Mouse (Mus musculus): ENCODE results near the gene Stap2. TPM values are rescaled to one million over a fixed set of nuclear protein-coding genes. Genes with fewer than 3 reads are reported as not detected.

The Stap2 gene
- polyA plus RNA-seq, 1 experiment from 2014 or later = 18.3 TPM

GRCm38 (mm10) chr17:55996007-55996406 is 9.4 kb downstream of the Stap2 start:
- H3K4me1 ChIP-seq = no peaks in the 10 kb centered on the region

GRCm38 (mm10) chr17:55990278-55990898 is 15.0 kb downstream of the Stap2 start:
- Histone ChIP-seq H3K27me3 (peaks cover 10% of the 10 kb centered on the region), H3K4me1 (peaks cover 5% of the 10 kb centered on the region; the same call in 1 of the 2 replicates), H3K9ac (no peak overlapping the region), H3K4me2 (no peak overlapping the region), H3K4me3 (no peak overlapping the region), H3K36me3 (no peaks in the 10 kb centered on the region), H3K9me3 (no peaks in the 10 kb centered on the region), H3K27ac (no peak overlapping the region)
- no peak for ATAC-seq (ENCODE audit: borderline replicate concordance, extremely low read depth, low FRiP score, low TSS enrichment)
- 80% methylated on average over 8 of the region's 8 CpGs for WGBS

More at GRCm38 (mm10) chr17:55996007-55996406, 9.4 kb downstream of the Stap2 start:
- no peak overlapping the region for H3K9ac ChIP-seq
- no peak overlapping the region for H3K27ac ChIP-seq
- H3K4me2 ChIP-seq = no peak overlapping the region
- 76% methylated on average over 15 of the region's 15 CpGs for WGBS
- no peaks in the 10 kb centered on the region for H3K9me3 ChIP-seq
- H3K36me3 ChIP-seq = no peaks in the 10 kb centered on the region
- H3K4me3 ChIP-seq = no peak overlapping the region
- peaks cover 11% of the 10 kb centered on the region; the same call in 1 of the 2 replicates for H3K27me3 ChIP-seq
- ATAC-seq (ENCODE audit: borderline replicate concordance, extremely low read depth, low FRiP score, low TSS enrichment) = no peak

- H3K4me2 ChIP-seq = peak within 1 kb of the TSS; percentile 71
- 8% methylated on average over 35 of the region's 35 CpGs for WGBS
- no peak within 1 kb of the TSS for H3K9ac ChIP-seq
- H3K9me3 ChIP-seq = no peaks in the 10 kb centered on the region
- H3K27ac ChIP-seq = no peak within 1 kb of the TSS
- H3K27me3 ChIP-seq = peaks cover 10% of the 10 kb centered on the region
- peaks cover 5% of the 10 kb centered on the region; the same call in 1 of the 2 replicates for H3K4me1 ChIP-seq
- H3K4me3 ChIP-seq = peak within 1 kb of the TSS; percentile 39
- no peaks in the 10 kb centered on the region for H3K36me3 ChIP-seq
- ATAC-seq (ENCODE audit: borderline replicate concordance, extremely low read depth, low FRiP score, low TSS enrichment) = peak; percentile 51; the same call in 1 of the 2 replicates
Observed at GRCm38 (mm10) chr17:55986030-55986961, 19.1 kb downstream of the Stap2 start, which contains the start of gene Fsd1. Fsd1 (plus strand) TSS chr17:55986509.

GRCm38 (mm10) chr17:55977301-55977700 is 28.1 kb downstream of the Stap2 start:
- Histone ChIP-seq H3K27me3 (peaks cover 7% of the 10 kb centered on the region), H3K9ac (no peak overlapping the region), H3K4me1 (peaks cover 11% of the 10 kb centered on the region), H3K4me3 (no peak overlapping the region), H3K4me2 (no peak overlapping the region), H3K9me3 (no peaks in the 10 kb centered on the region), H3K27ac (no peak overlapping the region), H3K36me3 (no peaks in the 10 kb centered on the region)
- no peak for ATAC-seq (ENCODE audit: borderline replicate concordance, extremely low read depth, low FRiP score, low TSS enrichment)
- WGBS = 19% methylated on average over 3 of the region's 3 CpGs

- no peaks in the 10 kb centered on the region for H3K36me3 ChIP-seq
- no peaks in the 10 kb centered on the region for H3K9me3 ChIP-seq
- 11% methylated on average over 13 of the region's 13 CpGs for WGBS
- peaks cover 13% of the 10 kb centered on the region for H3K4me1 ChIP-seq
- no peak overlapping the region for H3K4me3 ChIP-seq
- peak; percentile 66 for ATAC-seq (ENCODE audit: borderline replicate concordance, extremely low read depth, low FRiP score, low TSS enrichment)
- no peak overlapping the region for H3K9ac ChIP-seq
- no peak overlapping the region for H3K27ac ChIP-seq
- H3K4me2 ChIP-seq = peak overlapping the region; percentile 29; the same call in 1 of the 2 replicates
- peaks cover 13% of the 10 kb centered on the region for H3K27me3 ChIP-seq
Observed at GRCm38 (mm10) chr17:55976255-55976862, 29.0 kb downstream of the Stap2 start.

GRCm38 (mm10) chr17:55971453-55971852 is 33.9 kb downstream of the Stap2 start:
- H3K4me2 ChIP-seq = peak overlapping the region; percentile 89
- H3K9me3 ChIP-seq = no peaks in the 10 kb centered on the region
- WGBS = 32% methylated on average over 22 of the region's 22 CpGs
- peaks cover 29% of the 10 kb centered on the region for H3K27me3 ChIP-seq
- H3K27ac ChIP-seq = no peak overlapping the region
- H3K4me1 ChIP-seq = peaks cover 16% of the 10 kb centered on the region
- ATAC-seq (ENCODE audit: borderline replicate concordance, extremely low read depth, low FRiP score, low TSS enrichment) = no peak
- H3K36me3 ChIP-seq = peaks cover 15% of the 10 kb centered on the region
- no peak overlapping the region for H3K9ac ChIP-seq
- H3K4me3 ChIP-seq = no peak overlapping the region

- H3K9ac ChIP-seq = peak within 1 kb of the TSS; percentile 56
- H3K9me3 ChIP-seq = no peaks in the 10 kb centered on the region
- H3K4me2 ChIP-seq = peak within 1 kb of the TSS; percentile 89
- H3K27ac ChIP-seq = no peak within 1 kb of the TSS
- WGBS = 9% methylated on average over 55 of the region's 55 CpGs
- H3K36me3 ChIP-seq = peaks cover 24% of the 10 kb centered on the region
- peaks cover 11% of the 10 kb centered on the region; the same call in 1 of the 2 replicates for H3K4me1 ChIP-seq
- peak; percentile 57; the same call in 1 of the 2 replicates for ATAC-seq (ENCODE audit: borderline replicate concordance, extremely low read depth, low FRiP score, low TSS enrichment)
- H3K4me3 ChIP-seq = peak within 1 kb of the TSS; percentile 47
- peaks cover 29% of the 10 kb centered on the region for H3K27me3 ChIP-seq
Observed at GRCm38 (mm10) chr17:55969966-55970891, 35.2 kb downstream of the Stap2 start, which contains the start of gene Shd. Shd (plus strand) TSS chr17:55970467.

- Histone ChIP-seq H3K36me3 (peaks cover 31% of the 10 kb centered on the region), H3K27me3 (peaks cover 29% of the 10 kb centered on the region), H3K4me1 (peaks cover 11% of the 10 kb centered on the region; the same call in 1 of the 2 replicates), H3K9me3 (no peaks in the 10 kb centered on the region), H3K27ac (no peak overlapping the region), H3K9ac (no peak overlapping the region), H3K4me2 (0 out of 2 replicates have a peak overlapping the region, but pooled peaks have one; percentile 89), H3K4me3 (no peak overlapping the region)
- no peak for ATAC-seq (ENCODE audit: borderline replicate concordance, extremely low read depth, low FRiP score, low TSS enrichment)
- whole genome bisulfite sequencing = 48% methylated on average over 14 of the region's 14 CpGs
Observed at GRCm38 (mm10) chr17:55969560-55969959, 35.8 kb downstream of the Stap2 start.

GRCm38 (mm10) chr17:55968210-55968609 is 37.2 kb downstream of the Stap2 start:
- no peak for ATAC-seq (ENCODE audit: borderline replicate concordance, extremely low read depth, low FRiP score, low TSS enrichment)
- Histone ChIP-seq H3K27me3 (peaks cover 29% of the 10 kb centered on the region), H3K4me3 (no peak overlapping the region), H3K36me3 (peaks cover 34% of the 10 kb centered on the region), H3K27ac (no peak overlapping the region), H3K4me1 (peaks cover 11% of the 10 kb centered on the region; the same call in 1 of the 2 replicates), H3K9ac (no peak overlapping the region), H3K9me3 (no peaks in the 10 kb centered on the region), H3K4me2 (no peak overlapping the region)
- 51% methylated on average over 7 of the region's 7 CpGs for WGBS

DNA sequence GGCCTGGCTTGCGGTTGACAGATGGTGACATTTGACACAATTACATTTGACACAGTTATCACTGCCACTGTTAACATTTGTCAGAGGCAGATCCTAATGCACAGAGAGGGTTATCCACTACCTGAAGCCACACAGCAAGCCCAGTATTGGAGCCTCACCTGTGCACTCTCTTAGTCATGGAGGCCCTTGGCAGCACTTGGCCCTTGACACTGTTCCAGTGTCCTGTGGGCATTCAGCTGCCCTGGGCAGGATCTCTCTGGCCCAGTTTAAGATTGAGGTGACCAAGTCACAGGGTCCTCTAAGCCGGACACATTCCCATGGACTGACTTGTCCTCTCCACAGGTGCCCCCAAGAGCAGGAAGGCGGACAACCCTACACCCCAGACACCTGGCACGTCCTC is 38.2 kb downstream of the Stap2 start:
- H3K4me1 ChIP-seq = peaks cover 11% of the 10 kb centered on the region
- no peak overlapping the region for H3K4me2 ChIP-seq
- no peaks in the 10 kb centered on the region for H3K9me3 ChIP-seq
- peaks cover 37% of the 10 kb centered on the region for H3K36me3 ChIP-seq
- H3K27me3 ChIP-seq = peaks cover 22% of the 10 kb centered on the region
- H3K4me3 ChIP-seq = no peak overlapping the region
- no peak overlapping the region for H3K27ac ChIP-seq
- no peak overlapping the region for H3K9ac ChIP-seq
- ATAC-seq (ENCODE audit: borderline replicate concordance, extremely low read depth, low FRiP score, low TSS enrichment) = no peak
- 93% methylated on average over 4 of the region's 4 CpGs for WGBS
